Mouse (Mus musculus) bone marrow macrophage, adult 2 months (primary cell): Measurements from ENCODE around the gene Slc45a3. TPM values are rescaled to one million over a fixed set of nuclear protein-coding genes. Genes with fewer than 3 reads are reported as not detected.

Source experiments
- H3K27ac ChIP-seq: 2 replicates; pipeline ENCODE4 v1.5.1; 2012; ENCODE audit warnings: low read depth, low read length; ENCODE audit not compliant: insufficient read depth
- H3K4me1 ChIP-seq: 2 replicates; pipeline ENCODE4 v1.6.1; 2012; ENCODE audit warnings: low read length; ENCODE audit not compliant: control insufficient read depth, insufficient read depth
- H3K4me3 ChIP-seq: 2 replicates; pipeline ENCODE4 v1.5.1; 2012; ENCODE audit warnings: mild to moderate bottlenecking, low read length, moderate library complexity; ENCODE audit not compliant: insufficient read depth
- CTCF ChIP-seq: IDR thresholded peaks from 2 replicates; pipeline ENCODE4 v1.5.1; 2012; ENCODE audit warnings: low read depth, mild to moderate bottlenecking, low read length, moderate library complexity
- POLR2A ChIP-seq: IDR thresholded peaks from 2 replicates; pipeline ENCODE4 v1.6.1; 2012; ENCODE audit warnings: mild to moderate bottlenecking, low read depth, low read length, borderline replicate concordance
- polyA plus RNA-seq: library from polyadenylated mRNA; stranded (reverse); fragments of >200 nt; gene quantifications from 2 replicates; pipeline ENCODE4 v1.2.4, GENCODE M21; 2012; ENCODE audit not compliant: missing spikeins, insufficient read depth, insufficient read length

Slc45a3 gene
- polyA plus RNA-seq, 1 experiment = not detected

- no peak overlapping the region for H3K27ac ChIP-seq
- H3K4me1 ChIP-seq = peaks cover 8% of the 10 kb centered on the region; the same call in 1 of the 2 replicates
- H3K4me3 ChIP-seq = no peak overlapping the region
- no peak for TF ChIP-seq POLR2A
- TF ChIP-seq CTCF = no peak
Measured at GRCm38 (mm10) chr1:131972498-131973334, 9.9 kb downstream of the Slc45a3 start.

GRCm38 (mm10) chr1:131973991-131974390 lies 11.2 kb downstream of the Slc45a3 start:
- TF ChIP-seq POLR2A (no peak), CTCF (no peak)
- H3K4me1 ChIP-seq = peaks cover 8% of the 10 kb centered on the region; the same call in 1 of the 2 replicates
- no peak overlapping the region for H3K27ac ChIP-seq
- H3K4me3 ChIP-seq = no peak overlapping the region

GRCm38 (mm10) chr1:131976886-131977285 lies 14.1 kb downstream of the Slc45a3 start:
- Histone ChIP-seq H3K4me1 (peaks cover 8% of the 10 kb centered on the region; the same call in 1 of the 2 replicates), H3K4me3 (no peak overlapping the region), H3K27ac (no peak overlapping the region)
- TF ChIP-seq POLR2A = no peak
- no peak for TF ChIP-seq CTCF

DNA sequence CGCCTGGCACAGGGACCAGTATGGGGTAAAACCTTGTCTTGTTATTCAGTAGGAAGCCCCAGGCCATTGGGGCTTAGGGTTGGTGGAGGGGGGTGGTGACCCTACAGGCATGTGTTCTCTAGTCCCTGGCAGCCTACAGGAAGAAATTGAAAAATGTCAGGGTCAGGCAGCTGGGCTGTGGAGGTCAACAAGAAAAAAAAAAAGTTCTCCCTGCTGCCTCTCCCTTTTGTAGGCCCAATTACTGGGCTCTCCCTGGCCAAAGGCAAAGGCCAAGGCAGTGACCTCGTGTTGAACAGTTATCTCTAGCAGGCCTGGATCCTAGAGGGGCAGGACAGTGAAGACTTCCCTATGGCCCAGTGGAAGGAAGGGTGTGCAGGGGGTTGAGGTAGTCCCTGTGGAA lies 17.7 kb downstream of the Slc45a3 start:
- Histone ChIP-seq H3K4me3 (no peak overlapping the region), H3K4me1 (peaks cover 6% of the 10 kb centered on the region; the same call in 1 of the 2 replicates), H3K27ac (no peak overlapping the region)
- TF ChIP-seq POLR2A (no peak), CTCF (no peak)

GRCm38 (mm10) chr1:131981378-131982013 lies 18.7 kb downstream of the Slc45a3 start:
- TF ChIP-seq CTCF (peak; percentile 81), POLR2A (no peak)
- H3K4me1 ChIP-seq = no peaks in the 10 kb centered on the region
- H3K4me3 ChIP-seq = no peak overlapping the region
- H3K27ac ChIP-seq = no peak overlapping the region

DNA sequence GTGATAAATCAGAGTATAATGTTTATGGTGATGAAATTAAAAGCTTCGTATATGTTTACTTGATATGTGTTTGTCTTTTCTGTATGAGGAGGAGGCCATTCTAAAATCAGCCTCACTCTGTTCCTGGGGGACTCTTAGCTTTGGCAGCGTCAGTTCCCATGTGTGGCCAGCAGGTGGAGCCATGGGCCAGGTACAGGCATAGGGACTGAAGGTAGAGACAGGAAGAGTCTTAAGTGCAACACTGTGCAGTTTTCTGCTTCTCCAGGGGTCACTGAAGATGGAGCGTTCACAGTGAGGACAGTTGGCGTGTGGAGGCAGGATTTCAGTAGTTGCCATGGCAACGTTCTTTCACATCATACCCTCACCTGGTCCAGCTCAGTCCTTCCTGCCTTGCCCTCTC lies 20.1 kb downstream of the Slc45a3 start:
- Histone ChIP-seq H3K4me3 (no peak overlapping the region), H3K4me1 (no peaks in the 10 kb centered on the region), H3K27ac (no peak overlapping the region)
- TF ChIP-seq CTCF = peak; percentile 90
- no peak for TF ChIP-seq POLR2A

GRCm38 (mm10) chr1:131983806-131984205 lies 21.0 kb downstream of the Slc45a3 start:
- Histone ChIP-seq H3K4me1 (no peaks in the 10 kb centered on the region), H3K4me3 (no peak overlapping the region), H3K27ac (no peak overlapping the region)
- TF ChIP-seq CTCF = no peak
- no peak for TF ChIP-seq POLR2A

DNA sequence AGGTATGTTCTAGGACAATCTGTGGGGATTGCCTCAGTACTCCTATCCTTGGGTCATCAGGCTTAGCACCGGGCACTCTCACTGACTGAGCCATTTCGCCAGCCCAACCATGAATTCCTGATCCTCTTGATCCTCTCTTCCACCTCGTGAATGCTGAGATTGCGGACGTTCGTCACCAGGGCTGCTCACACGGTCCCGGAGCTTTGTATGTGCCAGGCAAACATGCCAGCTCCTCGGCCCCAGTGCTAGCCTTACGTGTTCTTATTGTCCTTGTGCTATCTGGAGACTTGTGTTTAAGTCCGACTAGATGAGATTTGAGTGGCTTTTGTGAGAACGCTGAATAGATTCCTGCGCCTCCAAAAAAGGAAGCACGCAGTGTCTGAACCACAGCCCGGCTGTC lies 24.7 kb downstream of the Slc45a3 start:
- TF ChIP-seq POLR2A = no peak
- no peak for TF ChIP-seq CTCF
- Histone ChIP-seq H3K4me1 (peaks cover 12% of the 10 kb centered on the region), H3K27ac (no peak overlapping the region), H3K4me3 (no peak overlapping the region)

DNA sequence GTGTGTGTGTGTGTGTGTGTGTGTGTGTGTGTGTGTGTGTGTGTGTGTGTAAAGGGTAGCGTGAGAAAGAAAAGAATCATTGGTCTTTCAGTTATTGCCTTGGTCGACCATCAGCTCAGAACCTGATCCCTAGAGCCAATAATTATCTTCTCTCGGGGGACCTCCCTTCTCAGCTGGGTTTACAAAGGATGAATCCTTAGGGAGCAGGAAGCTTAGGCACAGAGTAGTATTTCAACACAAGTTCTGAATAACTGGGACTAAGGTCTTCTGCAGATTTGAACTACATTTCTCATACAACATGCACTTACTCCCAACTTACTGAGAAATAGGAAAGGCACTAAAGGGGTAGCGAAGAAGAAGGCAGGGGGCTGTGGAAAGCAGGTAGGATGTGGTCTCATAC lies 26.7 kb downstream of the Slc45a3 start:
- peaks cover 12% of the 10 kb centered on the region for H3K4me1 ChIP-seq
- H3K27ac ChIP-seq = no peak overlapping the region
- no peak for TF ChIP-seq POLR2A
- no peak for TF ChIP-seq CTCF
- no peak overlapping the region for H3K4me3 ChIP-seq
